In the genomic region with DNA sequence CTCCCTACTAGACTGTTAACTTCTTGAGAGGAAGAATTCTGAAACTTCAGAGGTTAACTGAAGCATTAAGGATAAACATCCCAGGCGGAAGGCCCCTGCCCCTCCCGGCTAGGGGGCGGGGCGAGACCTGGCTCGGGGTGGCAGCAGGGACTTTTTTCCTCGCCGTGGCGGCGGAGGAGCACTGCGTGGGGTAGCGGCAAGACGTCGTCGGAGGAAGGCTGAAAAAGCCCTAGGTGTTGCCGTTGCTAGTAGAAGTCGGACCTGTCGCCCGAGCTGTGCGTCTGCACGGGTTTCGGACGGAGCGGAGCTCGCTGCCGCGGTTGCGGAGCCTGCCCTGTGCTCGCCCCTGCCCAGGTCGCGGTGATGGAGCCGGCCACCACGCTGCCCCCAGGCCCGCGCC, we compare ENCODE assay signal across 8 mouse cellular contexts. TPM values are rescaled to one million over a fixed set of nuclear protein-coding genes. Genes with fewer than 3 reads are reported as not detected.
DNase-seq lines count a peak whose midpoint lies in the region; ATAC-seq and TF ChIP-seq lines count a peak whose summit lies in the region.

A gene (plus strand): TSS at position 196 of the 400 bp plus-strand sequence.

- no peaks in the 10 kb centered on the region for H3K9me3 ChIP-seq in ES-E14 (ENCODE audit: control insufficient read depth, insufficient read depth, low read depth, low read length)
- H3K9me3 ChIP-seq in forebrain, postnatal 0 days (ENCODE audit: low read length) = no peaks in the 10 kb centered on the region
- no peaks in the 10 kb centered on the region for H3K9me3 ChIP-seq in lung, embryonic 14.5 days (ENCODE audit: low read depth, low read length)

- H3K27ac ChIP-seq in ES-E14 (ENCODE audit: insufficient read depth, low read depth, low read length, poor library complexity, severe bottlenecking) = peak within 1 kb of the TSS; percentile 76
- peak within 1 kb of the TSS; percentile 67; the same call in 1 of the 2 replicates for H3K27ac ChIP-seq in cerebellum, adult 2 months (ENCODE audit: insufficient read depth, low read length)
- H3K27ac ChIP-seq in forebrain, postnatal 0 days (ENCODE audit: low read depth, low read length) = peak within 1 kb of the TSS; percentile 94
- peak within 1 kb of the TSS; percentile 95 for H3K27ac ChIP-seq in layer of hippocampus, adult 2 months
- H3K27ac ChIP-seq in lung, embryonic 14.5 days (ENCODE audit: low read depth) = peak within 1 kb of the TSS; percentile 96
- H3K27ac ChIP-seq in olfactory bulb, adult 2 months (ENCODE audit: insufficient read depth, low read depth, low read length) = peak within 1 kb of the TSS; percentile 88
- H3K27ac ChIP-seq in thymus, adult 2 months (ENCODE audit: control insufficient read depth, insufficient read depth, low read length) = peak within 1 kb of the TSS; percentile 41

- intact Hi-C loops in heart, postnatal 36 days (cut with DNase I) = loop anchor here (2.0 to 5.0 kb wide), 2 partner anchors 41 to 198 kb away; a partner anchor contains a TSS

- peak within 1 kb of the TSS; percentile 61 for H3K4me2 ChIP-seq in forebrain, postnatal 0 days (ENCODE audit: low read depth)
- H3K4me2 ChIP-seq in lung, embryonic 14.5 days = peak within 1 kb of the TSS; percentile 67

- TF ChIP-seq CTCF in cerebellum, adult 2 months (IDR thresholded peaks at IDR 0.05; ENCODE audit: borderline replicate concordance, insufficient read depth, low read depth, low read length) = no peak
- TF ChIP-seq CTCF in forebrain, postnatal 0 days (IDR thresholded peaks at IDR 0.05; ENCODE audit: low read depth) = no peak
- TF ChIP-seq CTCF in layer of hippocampus, adult 2 months (conservative IDR thresholded peaks at IDR 0.05) = no peak
- TF ChIP-seq CTCF in lung, embryonic 14.5 days (IDR thresholded peaks at IDR 0.05; ENCODE audit: low read depth) = no peak
- TF ChIP-seq CTCF in olfactory bulb, adult 2 months (IDR thresholded peaks at IDR 0.05; ENCODE audit: insufficient read depth, low read depth, low read length) = no peak
- 0 out of 2 replicates have a peak, but pooled peaks have one; percentile 27 for TF ChIP-seq CTCF in thymus, adult 2 months (IDR thresholded peaks at IDR 0.05; ENCODE audit: borderline replicate concordance, control insufficient read depth, extremely low read depth, insufficient read depth, low read length, poor library complexity)

- H3K27me3 ChIP-seq in cerebellum, adult 2 months (ENCODE audit: control insufficient read depth, insufficient read depth, low read length) = no peaks in the 10 kb centered on the region
- H3K27me3 ChIP-seq in forebrain, postnatal 0 days (ENCODE audit: insufficient read depth, low read length) = no peaks in the 10 kb centered on the region
- H3K27me3 ChIP-seq in lung, embryonic 14.5 days (ENCODE audit: insufficient read depth, low read length) = no peaks in the 10 kb centered on the region
- H3K27me3 ChIP-seq in thymus, adult 2 months (ENCODE audit: control insufficient read depth, insufficient read depth, low read length) = no peaks in the 10 kb centered on the region

- H3K36me3 ChIP-seq in ES-E14 (ENCODE audit: control insufficient read depth, insufficient read depth, low read length, poor library complexity, severe bottlenecking) = no peaks in the 10 kb centered on the region
- H3K36me3 ChIP-seq in forebrain, postnatal 0 days (ENCODE audit: insufficient read depth) = no peaks in the 10 kb centered on the region
- H3K36me3 ChIP-seq in lung, embryonic 14.5 days (ENCODE audit: insufficient read depth) = no peaks in the 10 kb centered on the region
- H3K36me3 ChIP-seq in thymus, adult 2 months (ENCODE audit: control insufficient read depth, insufficient read depth, low read length) = no peaks in the 10 kb centered on the region

- H3K4me1 ChIP-seq in ES-E14 (ENCODE audit: control insufficient read depth in 2 of 2, insufficient read depth in 2 of 2, low read length in 2 of 2, poor library complexity in 1 of 2) = peaks cover 10 to 18% of the 10 kb centered on the region in 2 experiments; a peak in 3 of 4 replicates
- no peaks in the 10 kb centered on the region; the same call in 1 of the 2 replicates for H3K4me1 ChIP-seq in cerebellum, adult 2 months (ENCODE audit: control insufficient read depth, insufficient read depth, low read length)
- H3K4me1 ChIP-seq in forebrain, postnatal 0 days (ENCODE audit: insufficient read depth) = peaks cover 26% of the 10 kb centered on the region
- H3K4me1 ChIP-seq in lung, embryonic 14.5 days (ENCODE audit: insufficient read depth) = peaks cover 18% of the 10 kb centered on the region
- H3K4me1 ChIP-seq in olfactory bulb, adult 2 months (ENCODE audit: control insufficient read depth, insufficient read depth, low read length) = peaks cover 10% of the 10 kb centered on the region
- peaks cover 9% of the 10 kb centered on the region for H3K4me1 ChIP-seq in thymus, adult 2 months (replicated peaks; ENCODE audit: control insufficient read depth, insufficient read depth, low read length)

- peak within 1 kb of the TSS; percentile 81 to 96 for H3K4me3 ChIP-seq in ES-E14 (ENCODE audit: insufficient read depth in 1 of 2, low read depth in 1 of 2, low read length in 2 of 2, poor library complexity in 1 of 2, severe bottlenecking in 1 of 2)
- H3K4me3 ChIP-seq in cerebellum, adult 2 months (replicated peaks; ENCODE audit: insufficient read depth, low read depth, low read length) = peak within 1 kb of the TSS; percentile 68
- H3K4me3 ChIP-seq in forebrain, postnatal 0 days (ENCODE audit: low read depth, low read length) = peak within 1 kb of the TSS; percentile 98
- peak within 1 kb of the TSS; percentile 80 for H3K4me3 ChIP-seq in layer of hippocampus, adult 2 months
- peak within 1 kb of the TSS; percentile 100 for H3K4me3 ChIP-seq in lung, embryonic 14.5 days (ENCODE audit: low read depth, low read length)
- H3K4me3 ChIP-seq in olfactory bulb, adult 2 months (ENCODE audit: insufficient read depth, low read depth, low read length) = peak within 1 kb of the TSS; percentile 81
- H3K4me3 ChIP-seq in thymus, adult 2 months (ENCODE audit: control insufficient read depth, insufficient read depth, low read length) = peak within 1 kb of the TSS; percentile 89

- under 1% methylated on average over 34 of the region's 34 CpGs for WGBS in cerebellum, adult 2 months
- 5% methylated on average over 34 of the region's 34 CpGs for WGBS in forebrain, postnatal 0 days
- WGBS in lung, embryonic 14.5 days = under 1% methylated on average over 34 of the region's 34 CpGs
- under 1% methylated on average over 34 of the region's 34 CpGs for WGBS in olfactory bulb, adult 2 months
- WGBS in thymus, adult 2 months = under 1% methylated on average over 34 of the region's 34 CpGs

- in situ Hi-C loops in ES-E14 (cut with MboI; ENCODE audit: low sequenced_read_pairs in 2 of 2, unreplicated experiment in 2 of 2) = no loop called here

- DNase-seq in ES-E14 (ENCODE audit: low read depth, low spot score) = peak; percentile 84
- DNase-seq in cerebellum, adult 2 months = peak; percentile 90 to 94
- peak; percentile 86 for DNase-seq in forebrain, postnatal 0 days
- DNase-seq in heart, postnatal 36 days = peak; percentile 91 to 92
- peak; percentile 84 to 87 for DNase-seq in layer of hippocampus, adult 2 months (ENCODE audit: low spot score in 2 of 2)
- DNase-seq in lung, embryonic 14.5 days = peak; percentile 93
- DNase-seq in thymus, adult 2 months = peak; percentile 94

- TF ChIP-seq POLR2A in cerebellum, adult 2 months (IDR thresholded peaks at IDR 0.05; ENCODE audit: borderline replicate concordance, insufficient read depth, low read length) = peak; percentile 98
- peak; percentile 96 for TF ChIP-seq POLR2A in olfactory bulb, adult 2 months (IDR thresholded peaks at IDR 0.05; ENCODE audit: insufficient read depth, low read depth, low read length)
- TF ChIP-seq POLR2A in thymus, adult 2 months (IDR thresholded peaks at IDR 0.05; ENCODE audit: control insufficient read depth, extremely low read depth, insufficient read depth, low read length, poor library complexity) = peak; percentile 84

- peak within 1 kb of the TSS; percentile 91 for H3K9ac ChIP-seq in ES-E14 (ENCODE audit: insufficient read depth, low read depth, low read length, poor library complexity, severe bottlenecking)
- H3K9ac ChIP-seq in forebrain, postnatal 0 days = peak within 1 kb of the TSS; percentile 95
- peak within 1 kb of the TSS; percentile 98 for H3K9ac ChIP-seq in lung, embryonic 14.5 days

- peak; percentile 1; the same call in 1 of the 2 replicates for ATAC-seq in forebrain, postnatal 0 days
- ATAC-seq in lung, embryonic 14.5 days (ENCODE audit: insufficient read depth) = peak; percentile 6; the same call in 1 of the 2 replicates

TF ChIP-seq in ES-E14, 5 proteins besides CTCF, POLR2A, EP300 and RAD21:
- 0 out of 2 replicates have a peak, but pooled peaks have one; percentile 22 for TF ChIP-seq ZNF384 (IDR thresholded peaks at IDR 0.05; ENCODE audit: low read depth, low read length)
- TF ChIP-seq CHD2 (IDR thresholded peaks at IDR 0.05; ENCODE audit: low read depth, low read length) = peak; percentile 81
- TF ChIP-seq MAFK (IDR thresholded peaks at IDR 0.05; ENCODE audit: insufficient read depth, low read depth, low read length) = no peak
- TF ChIP-seq ZC3H11A (IDR thresholded peaks at IDR 0.05; ENCODE audit: borderline replicate concordance, low read depth, low read length) = no peak
- TF ChIP-seq HCFC1 (IDR thresholded peaks at IDR 0.05; ENCODE audit: borderline replicate concordance, insufficient read depth, low read length) = peak; percentile 75; the same call in 1 of the 2 replicates
TF ChIP-seq in ES-E14: peak in this region for 3.

RNA-seq across cellular contexts. Expression of the gene that starts here (rescaled TPM):
- total RNA-seq in ES-E14 (2012; rRNA removed) = 127 and 182 TPM in 2 replicates
- polyA plus RNA-seq in cerebellum, adult 2 months (2012; rRNA removed) = 20.5 and 22.9 TPM in 2 replicates
- 75.2 and 84.6 TPM in 2 replicates for total RNA-seq in forebrain, postnatal 0 days (2014; rRNA removed)
- 38.3 and 53.6 TPM in 2 replicates for polyA plus RNA-seq in forebrain, postnatal 0 days (2015; fragmentation: Nextera tagmentation; extraction: Ambion mirVana)
- total RNA-seq in heart, postnatal 36 days (2021) = 10 to 100 TPM; 17.2 to 17.7 TPM
- total RNA-seq in layer of hippocampus, adult 2 months (2021) = 10 to 100 TPM; 69.1 to 72.6 TPM
- 54.7 and 59.0 TPM in 2 replicates for polyA plus RNA-seq in lung, embryonic 14.5 days (2014; fragmentation: Nextera tagmentation; extraction: Ambion mirVana)
- 557 TPM in 1 of 2 replicates, not detected in the other for polyA plus RNA-seq in olfactory bulb, adult 2 months (2012; ENCODE audit: insufficient read depth, insufficient read length, low replicate concordance, missing spikeins)
- 26.7 and 36.4 TPM in 2 replicates for polyA plus RNA-seq in thymus, adult 2 months (2012; rRNA removed)

Comparison
In these comparisons a context has a peak if more than half of its experiments do, and no peak if none do; other contexts are left out.
1. Peak in every context shown above with its lines: DNase-seq, ATAC-seq, H3K4me3 ChIP-seq and H3K27ac ChIP-seq.
2. H3K27ac ChIP-seq: peak in every context shown above with its lines; median percentile 96 in lung, embryonic 14.5 days; 95 in layer of hippocampus, adult 2 months; 94 in forebrain, postnatal 0 days; 88 in olfactory bulb, adult 2 months; 76 in ES-E14; 67 in cerebellum, adult 2 months; 41 in thymus, adult 2 months.